19 mouse cellular contexts compared by ENCODE assay signal in genomic region chr3:62449871-62450496, GRCm38 (mm10). TPM values are rescaled to one million over a fixed set of nuclear protein-coding genes. Genes with fewer than 3 reads are reported as not detected.
DNase-seq lines count a peak whose midpoint lies in the region; ATAC-seq and TF ChIP-seq lines count a peak whose summit lies in the region.
"Had no signal": no experiment of that assay in that cellular context is flagged by ENCODE, and none has a peak within 500 bp of the region (broad histone marks: within the 10 kb centered on the region; RNA-seq: fewer than 3 reads in every experiment).

No protein-coding gene starts in this region.

- TF ChIP-seq RAD21 in CH12.LX (IDR thresholded peaks at IDR 0.05; ENCODE audit: low read depth, low read length), result peak; percentile 27

- no peak overlapping the region for H3K4me2 ChIP-seq in liver, embryonic 11.5 days
- no peak overlapping the region for H3K4me2 ChIP-seq in CH12.LX (ENCODE audit: insufficient read depth, low read depth, poor library complexity, severe bottlenecking)
- H3K4me2 ChIP-seq: midbrain, embryonic 11.5 days had no signal

- TF ChIP-seq EP300 in CH12.LX (IDR thresholded peaks at IDR 0.05; ENCODE audit: low read length), result no peak

- H3K79me2 ChIP-seq in liver, adult 2 months (ENCODE audit: control insufficient read depth, insufficient read depth, low read length), result no peaks in the 10 kb centered on the region
- no peaks in the 10 kb centered on the region for H3K79me2 ChIP-seq in CH12.LX (replicated peaks; ENCODE audit: control insufficient read depth, extremely low read depth, insufficient read depth, poor library complexity, severe bottlenecking)

- TF ChIP-seq POLR2A in liver, adult 2 months (IDR thresholded peaks at IDR 0.05; ENCODE audit: extremely low read depth, insufficient read depth, low read length), result no peak
- TF ChIP-seq POLR2A in CH12.LX (IDR thresholded peaks at IDR 0.05; ENCODE audit: low read depth, low read length), result no peak

- DNase-seq in gastrocnemius, adult 2 months, result no peak
- DNase-seq in gastrocnemius, postnatal 14 days, result no peak
- no peak for DNase-seq in liver, adult 2 months (ENCODE audit: extremely low read depth, low read depth, low spot score)
- DNase-seq in liver, embryonic 11.5 days (ENCODE audit: low spot score), result no peak
- no peak for DNase-seq in CH12.LX (ENCODE audit: extremely low read depth)
- peak; percentile 13 for DNase-seq in ZHBTc4 (ENCODE audit: low read depth, low spot score)
- no peak for DNase-seq in spleen, postnatal 4 days (ENCODE audit: low spot score in 2 of 2)
- DNase-seq in thymus, postnatal 25 days, result no peak
- DNase-seq: cerebellum, adult 18-20 months; cerebellum, postnatal 25 days; embryo, embryonic 11 days; forebrain, postnatal 0 days; heart, adult 18-20 months; kidney, adult 11 months; kidney, postnatal 14 days; retina, postnatal 1 day had no signal

- dilution Hi-C loops in CH12.LX (cut with MboI; ENCODE audit: extremely low pct_ligation_motif_present, extremely low pct_unique_long_range_greater_than_20kb, low sequenced_read_pairs), result no loop called here

- TF ChIP-seq CTCF in gastrocnemius, adult 2 months (IDR thresholded peaks at IDR 0.05), result peak; percentile 40
- TF ChIP-seq CTCF in liver, adult 2 months (IDR thresholded peaks at IDR 0.05; ENCODE audit: low read depth, low read length), result peak; percentile 25
- TF ChIP-seq CTCF in CH12.LX (conservative IDR thresholded peaks at IDR 0.05 in 1 of 2, IDR thresholded peaks at IDR 0.05 in 1 of 2; ENCODE audit: low read depth in 2 of 2, low read length in 2 of 2), result peak in 1 of 2 experiments; percentile 32; a peak in 2 of 4 replicates

- no peaks in the 10 kb centered on the region for H3K9me3 ChIP-seq in liver, embryonic 11.5 days (ENCODE audit: control insufficient read depth, low read length)
- H3K9me3 ChIP-seq in CH12.LX (replicated peaks; ENCODE audit: low read length), result no peaks in the 10 kb centered on the region

- no peak for ATAC-seq in liver, embryonic 11.5 days (replicated peaks; ENCODE audit: low FRiP score)
- ATAC-seq: forebrain, postnatal 0 days; hindbrain, embryonic 16.5 days had no signal

- peaks cover 42% of the 10 kb centered on the region for H3K36me3 ChIP-seq in liver, adult 2 months (ENCODE audit: control insufficient read depth, insufficient read depth, low read length)
- H3K36me3 ChIP-seq in liver, embryonic 11.5 days (ENCODE audit: control insufficient read depth, insufficient read depth, low read length), result no peaks in the 10 kb centered on the region
- no peaks in the 10 kb centered on the region for H3K36me3 ChIP-seq in CH12.LX (replicated peaks in 1 of 2; ENCODE audit: control insufficient read depth in 1 of 2, insufficient read depth in 1 of 2, low read length in 1 of 2)

- no peak overlapping the region for H3K27ac ChIP-seq in gastrocnemius, adult 2 months
- no peak overlapping the region for H3K27ac ChIP-seq in liver, adult 2 months (replicated peaks; ENCODE audit: insufficient read depth, low read depth, low read length)
- H3K27ac ChIP-seq in liver, embryonic 11.5 days (ENCODE audit: low read depth, low read length), result no peak overlapping the region
- no peak overlapping the region for H3K27ac ChIP-seq in CH12.LX (ENCODE audit: insufficient read depth, low read depth)
- H3K27ac ChIP-seq: liver, embryonic 14.5 days had no signal

- intact Hi-C loops in gastrocnemius, adult 2 months (cut with DNase I), result no loop called here
- intact Hi-C loops in gastrocnemius, postnatal 14 days (cut with DNase I; ENCODE audit: low total_unique reads), result no loop called here

- in situ Hi-C loops in CH12.LX (cut with MboI; ENCODE audit: low pct_ligation_motif_present, low pct_unique_long_range_greater_than_20kb, low sequenced_read_pairs), result no loop called here

- 86% methylated on average over 4 of the region's 4 CpGs for WGBS in liver, adult 2 months
- WGBS in liver, embryonic 11.5 days, result 87% methylated on average over 4 of the region's 4 CpGs

- no peaks in the 10 kb centered on the region for H3K27me3 ChIP-seq in liver, adult 2 months (ENCODE audit: control insufficient read depth, insufficient read depth, low read length)
- H3K27me3 ChIP-seq in liver, embryonic 11.5 days (replicated peaks; ENCODE audit: control insufficient read depth, insufficient read depth, low read length), result no peaks in the 10 kb centered on the region
- H3K27me3 ChIP-seq in CH12.LX (replicated peaks), result no peaks in the 10 kb centered on the region

- H3K9ac ChIP-seq in liver, adult 2 months (ENCODE audit: low read depth, low read length), result no peak overlapping the region
- no peak overlapping the region for H3K9ac ChIP-seq in liver, embryonic 11.5 days (ENCODE audit: low read depth, low read length)
- H3K9ac ChIP-seq in CH12.LX (ENCODE audit: insufficient read depth, low read depth), result no peak overlapping the region
- H3K9ac ChIP-seq: forebrain, postnatal 0 days; liver, embryonic 14.5 days had no signal

- H3K4me1 ChIP-seq in liver, adult 2 months (ENCODE audit: control insufficient read depth, insufficient read depth, low read length), result no peaks in the 10 kb centered on the region
- H3K4me1 ChIP-seq in liver, embryonic 11.5 days (replicated peaks; ENCODE audit: control insufficient read depth, insufficient read depth, low read length), result no peaks in the 10 kb centered on the region
- H3K4me1 ChIP-seq in CH12.LX (ENCODE audit: control insufficient read depth in 1 of 2, insufficient read depth in 2 of 2), result no peaks in the 10 kb centered on the region; a peak in 1 of 4 replicates

- H3K4me3 ChIP-seq in gastrocnemius, adult 2 months, result no peak overlapping the region
- H3K4me3 ChIP-seq in liver, adult 2 months (ENCODE audit: insufficient read depth, low read depth, low read length), result no peak overlapping the region
- H3K4me3 ChIP-seq in liver, embryonic 11.5 days (ENCODE audit: low read depth, low read length), result no peak overlapping the region
- H3K4me3 ChIP-seq in CH12.LX (replicated peaks in 1 of 3; ENCODE audit: low read depth in 2 of 3, low read length in 2 of 3, poor library complexity in 1 of 3), result no peak overlapping the region

TF ChIP-seq in CH12.LX, 34 proteins besides CTCF, POLR2A, EP300 and RAD21:
- TF ChIP-seq SMC3 (IDR thresholded peaks at IDR 0.05; ENCODE audit: low read depth, low read length) (peak; percentile 23), PAX5 (IDR thresholded peaks at IDR 0.05; ENCODE audit: low read length) (no peak)

RNA-seq across cellular contexts. Expression of gene Dhx36, which starts 56.8 kb away (rescaled TPM):
- total RNA-seq in gastrocnemius, adult 2 months (2021), result 10 to 100 TPM; 15.8 to 17.2 TPM
- 10 to 100 TPM; 13.8 to 14.0 TPM for total RNA-seq in gastrocnemius, postnatal 14 days (2021)
- total RNA-seq in liver, adult 2 months (2014; rRNA removed), result 20.6 and 24.5 TPM in 2 replicates
- 2.7 and 2.9 TPM in 2 replicates for polyA plus RNA-seq in liver, adult 2 months (2012; rRNA removed)
- polyA plus RNA-seq in liver, embryonic 11.5 days (2014; fragmentation: Nextera tagmentation; extraction: Ambion mirVana), result 28.5 and 31.7 TPM in 2 replicates
- total RNA-seq in CH12.LX (2012; rRNA removed) (29.7 and 29.8 TPM in 2 replicates), CH12.LX (2014; rRNA removed) (66.3 and 71.7 TPM in 2 replicates)
- 33.8 and 35.0 TPM in 2 replicates for polyA plus RNA-seq in CH12.LX (2012; ENCODE audit: insufficient read length, low read depth)
